Mouse (Mus musculus): Measurements from ENCODE around the gene Qdpr.
A peak's percentile ranks its signal among the peaks of the same experiment; 100 is the strongest.

Gene Qdpr

DNA sequence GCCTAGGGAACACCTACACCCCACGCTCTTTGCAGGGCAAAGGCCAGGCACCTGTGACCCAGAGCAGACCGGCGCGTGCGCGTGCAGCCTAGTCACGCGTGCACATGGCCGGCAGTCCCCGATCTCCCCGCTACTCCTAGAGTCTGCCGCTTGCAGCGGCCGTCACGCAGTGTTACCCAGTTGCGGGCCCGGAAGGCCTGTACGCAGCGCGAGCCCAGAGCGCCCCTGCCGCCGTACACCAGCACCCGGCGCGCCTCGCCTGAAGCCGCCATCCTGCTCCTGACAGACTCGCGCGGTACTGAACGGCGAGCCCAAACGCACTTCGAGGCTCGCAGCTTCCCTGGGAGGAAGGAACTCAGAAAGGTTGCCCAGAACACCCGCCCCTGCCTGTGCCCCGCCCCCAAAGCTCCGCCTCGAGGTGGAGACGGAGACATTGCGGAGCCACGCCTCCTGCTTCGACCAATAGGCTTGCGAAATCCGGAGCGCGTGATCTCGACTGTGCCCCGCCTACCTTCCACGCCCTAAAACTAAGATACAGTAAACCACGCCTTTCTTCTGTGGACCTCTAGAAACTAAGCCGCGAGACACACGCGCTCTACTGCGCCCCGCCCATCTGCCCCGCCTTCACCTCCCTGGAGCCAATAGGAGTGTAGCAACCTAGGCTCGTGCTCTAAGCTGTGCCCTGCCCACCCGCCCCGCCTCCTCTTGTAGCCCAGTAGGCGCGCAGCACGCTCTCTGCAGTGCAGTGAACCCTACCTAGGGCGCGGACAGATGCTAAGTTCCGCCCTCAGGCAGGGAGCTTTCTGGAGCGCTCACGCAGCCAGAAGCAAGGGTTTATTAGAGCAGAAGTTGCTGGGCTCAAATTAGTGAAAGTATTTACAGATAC lies at the start of gene Qdpr:
Gene Qdpr (minus strand): TSS at position 406 of the 886 bp plus-strand sequence.
- DNase-seq (ENCODE audit: inconsistent ontology term): peak; percentile 100

DNA sequence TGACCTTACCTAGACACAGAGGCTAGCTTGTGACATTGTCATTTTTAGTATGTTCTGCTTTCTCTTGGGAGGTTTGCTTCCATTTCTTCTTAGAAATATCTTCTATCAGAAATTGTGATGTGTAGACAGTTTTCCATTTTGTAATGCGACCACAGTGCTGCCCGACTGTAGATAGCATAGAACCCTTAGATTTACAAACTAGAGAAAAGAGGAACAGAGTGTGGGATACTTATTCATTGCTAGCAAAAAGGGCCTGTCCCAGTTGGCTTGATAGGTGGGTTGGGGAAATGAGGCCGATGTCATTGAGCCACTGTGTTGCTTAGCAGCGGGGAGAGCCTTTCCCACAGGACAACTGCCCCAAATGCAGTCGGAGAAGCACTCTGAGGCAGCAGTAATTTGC lies 47.5 kb upstream of the Qdpr start:
- DNase-seq (ENCODE audit: inconsistent ontology term): no peak

- DNase-seq (ENCODE audit: inconsistent ontology term): no peak
Measured at GRCm38 (mm10) chr5:45496930-45497550, 47.0 kb upstream of the Qdpr start.

GRCm38 (mm10) chr5:45496479-45496878 lies 46.4 kb upstream of the Qdpr start:
- DNase-seq (ENCODE audit: inconsistent ontology term): no peak

DNA sequence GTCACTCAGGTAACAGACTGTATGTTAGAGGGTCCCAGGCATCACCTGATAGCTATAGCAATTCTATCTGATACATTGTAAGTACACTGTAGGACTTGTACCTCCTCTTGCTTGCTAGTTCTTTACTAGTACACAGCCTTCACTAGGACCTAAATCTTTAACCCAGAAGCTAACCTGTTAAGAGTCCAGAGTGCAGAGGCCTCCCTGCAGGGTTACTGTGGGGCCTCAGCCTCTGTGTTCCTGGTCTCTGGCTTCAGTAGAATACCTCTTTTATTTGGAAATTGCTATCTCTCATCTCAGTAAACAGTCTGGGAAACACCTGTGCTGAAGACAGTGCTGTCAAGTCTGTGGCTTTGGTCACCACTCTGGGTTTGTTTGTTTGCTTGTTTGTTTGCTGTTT lies 46.0 kb upstream of the Qdpr start:
- DNase-seq (ENCODE audit: inconsistent ontology term): no peak

DNA sequence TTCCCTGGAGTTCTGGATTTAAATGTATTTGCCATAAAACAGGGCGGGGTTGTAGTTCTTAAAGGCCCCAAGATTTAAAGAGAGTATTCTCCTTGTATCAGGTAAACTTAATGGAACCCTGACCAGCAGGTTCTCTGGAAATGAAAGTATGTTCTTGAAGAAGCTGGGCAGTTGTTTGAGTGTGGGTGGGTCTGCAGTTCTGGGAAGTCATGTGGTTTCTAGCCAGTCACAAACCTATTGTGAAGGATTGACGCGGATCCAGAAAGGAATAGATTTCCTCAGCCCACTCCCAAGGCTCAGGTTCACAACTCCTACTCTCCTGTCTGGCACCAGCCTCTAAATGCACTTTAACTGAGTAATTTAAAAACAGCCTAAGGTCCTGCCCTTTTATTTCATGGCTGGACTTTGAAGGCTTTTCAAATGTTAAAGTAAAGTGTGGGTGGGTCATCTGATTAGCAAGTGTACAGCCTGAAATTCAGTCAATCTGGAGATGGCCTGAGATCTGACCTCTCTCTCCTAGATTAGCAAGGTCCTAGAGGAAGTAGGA lies 45.5 kb upstream of the Qdpr start:
- DNase-seq (ENCODE audit: inconsistent ontology term): no peak

DNA sequence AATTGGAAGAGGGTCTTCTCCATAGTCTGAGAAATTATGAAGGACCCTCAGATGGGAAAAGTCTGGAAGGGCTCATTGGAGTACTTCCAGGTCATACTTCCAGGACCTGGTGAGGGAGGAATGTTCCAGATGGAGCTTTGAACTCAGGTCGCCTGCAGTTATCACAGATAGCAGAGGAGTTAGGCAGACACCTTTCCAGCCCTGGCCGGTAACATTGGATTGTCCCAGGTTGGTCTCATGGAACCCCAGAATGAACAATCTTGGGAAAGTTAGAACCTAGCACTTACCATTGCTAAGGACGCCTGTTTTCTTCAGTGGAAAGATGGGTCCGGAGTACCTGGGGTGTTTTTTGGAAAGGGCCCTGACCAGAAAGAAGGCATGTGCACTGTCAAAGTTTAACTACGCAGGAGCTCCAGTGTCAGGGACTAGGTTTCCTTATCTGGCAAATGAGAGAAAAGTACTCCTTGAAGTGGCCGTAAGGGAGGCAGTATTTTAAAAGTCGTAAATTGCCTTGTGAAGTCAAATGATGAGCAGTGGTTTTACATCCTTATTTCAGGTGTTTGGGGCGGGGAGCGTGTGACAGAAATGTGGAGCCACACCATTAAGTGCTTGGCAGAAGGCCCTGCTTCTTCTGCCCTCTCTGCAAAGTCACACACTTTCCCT lies 44.2 kb upstream of the Qdpr start:
- no peak for DNase-seq (ENCODE audit: inconsistent ontology term)

DNA sequence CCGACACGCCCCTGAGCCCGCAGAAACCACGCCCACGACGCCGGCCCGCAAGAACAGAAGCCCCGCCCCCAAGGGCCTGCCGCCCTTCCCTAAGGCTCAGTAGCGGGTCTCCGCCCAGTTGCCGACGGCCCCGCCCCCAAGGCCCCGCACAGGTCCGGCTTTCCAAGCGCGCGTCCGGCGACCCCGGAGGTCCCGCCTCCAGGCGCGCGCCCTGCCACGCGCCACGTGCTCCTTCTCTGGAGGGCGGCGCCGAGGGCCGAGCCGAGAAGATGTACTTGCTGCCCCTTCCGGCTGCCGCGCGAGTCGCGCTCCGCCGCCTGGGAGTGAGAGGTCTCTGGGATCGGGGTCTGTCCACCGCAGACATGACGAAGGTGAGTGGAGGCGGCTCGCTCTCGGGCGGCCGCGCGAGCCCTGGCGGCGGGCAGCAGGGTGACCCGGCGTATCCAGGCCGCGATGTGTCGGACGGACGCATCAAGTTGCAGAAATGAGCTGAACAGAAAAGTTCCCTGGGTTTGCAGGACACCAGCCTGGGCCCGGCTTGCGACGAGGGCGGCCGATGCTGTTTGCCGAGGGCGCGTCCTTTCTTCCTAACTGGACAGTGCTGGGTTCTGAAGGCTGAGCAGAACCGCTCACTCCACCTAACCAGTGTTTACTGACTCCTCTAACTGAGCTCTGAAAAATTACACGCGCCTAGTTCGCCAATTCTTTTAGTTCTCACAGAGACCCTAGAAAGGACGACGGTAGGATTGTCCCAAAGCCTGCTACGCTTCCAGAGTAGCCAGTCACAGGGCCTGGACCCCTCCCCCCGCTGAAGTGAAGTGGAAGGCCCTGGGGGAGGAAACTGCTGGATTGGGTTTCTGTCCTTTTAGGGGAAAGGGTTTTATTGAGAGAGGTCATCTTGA lies 43.4 kb upstream of the Qdpr start, which contains the start of gene Lap3:
Gene Lap3 (plus strand): TSS at position 184 of the 902 bp plus-strand sequence.
- DNase-seq (ENCODE audit: inconsistent ontology term): peak; percentile 99

- DNase-seq (ENCODE audit: inconsistent ontology term): no peak
Measured at GRCm38 (mm10) chr5:45491776-45492175, 41.7 kb upstream of the Qdpr start.

GRCm38 (mm10) chr5:45483654-45484053 lies 33.6 kb upstream of the Qdpr start:
- DNase-seq (ENCODE audit: inconsistent ontology term): no peak

GRCm38 (mm10) chr5:45482607-45483006 lies 32.6 kb upstream of the Qdpr start:
- DNase-seq (ENCODE audit: inconsistent ontology term): no peak

- no peak for DNase-seq (ENCODE audit: inconsistent ontology term)
Measured at GRCm38 (mm10) chr5:45481125-45481524, 31.1 kb upstream of the Qdpr start.

- DNase-seq (ENCODE audit: inconsistent ontology term): no peak
Measured at GRCm38 (mm10) chr5:45480066-45480465, 30.0 kb upstream of the Qdpr start.

GRCm38 (mm10) chr5:45477601-45478000 lies 27.6 kb upstream of the Qdpr start:
- DNase-seq (ENCODE audit: inconsistent ontology term): no peak

DNA sequence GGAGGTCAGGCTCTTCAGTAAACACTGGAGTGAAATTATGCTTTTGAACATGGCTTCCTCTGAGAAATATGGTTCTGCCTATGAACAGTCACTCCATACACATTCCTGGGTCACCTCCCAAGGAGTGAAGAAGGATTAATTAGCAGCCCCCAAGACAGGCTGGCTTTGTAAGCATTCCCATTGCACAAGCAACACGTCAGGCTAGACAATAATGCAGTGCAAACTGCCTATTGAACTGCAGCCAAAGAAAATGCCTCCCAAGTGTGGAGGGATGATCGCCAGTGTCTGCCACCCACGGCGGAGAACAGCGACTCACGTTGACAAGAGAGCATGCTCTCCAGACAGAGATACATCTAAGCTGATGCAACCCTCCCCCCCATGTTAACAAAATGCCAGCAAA lies 26.3 kb upstream of the Qdpr start:
- DNase-seq (ENCODE audit: inconsistent ontology term): peak; percentile 45

DNA sequence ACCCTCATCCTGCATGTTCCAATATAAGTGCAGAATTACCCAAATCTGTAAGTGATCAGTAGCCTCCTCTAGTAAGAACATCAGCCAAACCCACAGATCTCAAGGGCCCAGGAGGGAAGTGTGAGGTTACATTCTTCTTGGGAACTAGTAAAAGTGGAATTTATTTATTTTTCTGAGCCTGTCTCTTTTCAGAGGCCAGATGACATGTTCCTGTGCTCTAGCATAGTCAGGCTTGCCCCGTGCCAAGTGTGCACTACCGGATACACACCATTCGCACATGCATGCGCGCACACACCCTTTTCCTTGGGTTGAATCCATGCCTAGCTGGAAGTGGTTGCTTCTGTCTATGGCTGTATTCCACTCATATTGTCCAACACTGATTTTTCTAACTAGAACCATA lies 25.7 kb upstream of the Qdpr start:
- DNase-seq (ENCODE audit: inconsistent ontology term): no peak

GRCm38 (mm10) chr5:45474758-45475157 lies 24.7 kb upstream of the Qdpr start:
- DNase-seq (ENCODE audit: inconsistent ontology term): no peak

DNA sequence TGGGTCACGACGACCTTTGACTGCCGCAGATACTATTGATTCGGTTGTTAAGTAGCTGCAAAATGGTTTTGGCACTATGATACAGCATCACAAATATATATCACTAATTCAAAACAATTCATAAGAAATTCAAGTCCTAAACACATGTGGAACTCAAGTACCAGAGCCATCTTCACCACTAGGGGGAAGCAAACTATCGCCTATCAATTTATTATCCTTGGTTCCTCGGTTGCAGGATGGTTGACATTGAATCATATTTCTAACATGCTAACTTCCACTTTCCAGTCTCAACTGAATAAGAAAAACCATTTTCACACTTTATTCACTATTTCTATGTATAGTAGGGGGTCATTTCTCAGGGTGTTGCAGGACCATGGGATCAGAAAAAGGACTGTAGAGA lies 24.2 kb upstream of the Qdpr start:
- DNase-seq (ENCODE audit: inconsistent ontology term): peak; percentile 56

DNA sequence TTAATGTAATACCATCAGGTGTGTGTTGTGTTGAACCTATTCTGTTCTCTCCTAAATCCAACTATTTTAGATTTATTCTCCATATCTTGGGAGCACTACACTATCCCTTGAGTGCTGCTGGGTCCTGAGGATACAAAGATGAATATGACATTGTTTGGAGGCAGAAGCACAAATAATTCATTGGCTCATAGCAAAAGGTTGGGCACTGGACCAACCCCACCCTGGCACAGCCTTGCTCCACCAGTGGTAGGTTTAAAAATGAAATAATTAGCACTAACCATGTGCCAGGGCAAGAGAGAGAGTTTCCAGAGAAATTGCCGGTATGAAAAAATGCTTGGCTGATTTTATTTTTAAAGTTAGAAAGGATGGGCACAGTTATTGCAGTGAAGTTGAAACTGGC lies 23.5 kb upstream of the Qdpr start:
- peak; percentile 87 for DNase-seq (ENCODE audit: inconsistent ontology term)

GRCm38 (mm10) chr5:45472880-45473450 lies 22.9 kb upstream of the Qdpr start:
- peak; percentile 88 for DNase-seq (ENCODE audit: inconsistent ontology term)

DNA sequence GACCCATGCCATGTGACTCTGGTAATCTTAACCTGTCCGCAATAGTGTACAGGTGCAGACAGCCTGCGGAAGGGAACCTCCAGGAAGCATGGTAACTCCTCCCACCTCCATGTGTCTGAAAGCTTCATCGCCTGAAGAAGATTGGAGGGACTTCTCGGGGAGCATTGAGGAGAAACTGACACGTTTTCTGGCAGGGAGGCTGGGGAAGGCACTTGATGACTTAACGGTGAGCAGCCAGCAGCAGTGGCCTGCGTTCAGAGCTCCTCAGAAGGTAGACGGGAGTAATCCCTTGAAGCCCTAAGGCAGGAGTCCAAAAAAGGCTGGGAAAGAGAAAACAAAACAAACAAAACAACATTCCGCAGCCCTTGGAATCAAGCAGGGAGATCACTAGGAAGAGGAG lies 4.4 kb upstream of the Qdpr start:
- DNase-seq (ENCODE audit: inconsistent ontology term): no peak
